Mouse (Mus musculus) CH12.LX (cell line): ENCODE measurements around the gene Cd53. TPM values are rescaled to one million over a fixed set of nuclear protein-coding genes. Genes with fewer than 3 reads are reported as not detected.

ENCODE experiments used
- DNase-seq: peaks from one replicate; pipeline ENCODE4 v3.0.0-alpha.2; 2013; ENCODE audit errors: extremely low read depth
- H3K27ac ChIP-seq: 2 replicates; pipeline ENCODE4 v1.5.1; 2012; ENCODE audit warnings: low read depth, mild to moderate bottlenecking, control low read depth, moderate library complexity; ENCODE audit not compliant: insufficient read depth
- H3K27me3 ChIP-seq: replicated peaks from 2 replicates; pipeline ENCODE3; 2012; ENCODE audit warnings: inconsistent platforms
- H3K36me3 ChIP-seq, 2 experiments: replicated peaks in 1 of 2; 2 replicates each; pipeline versions ENCODE3 to v1.6.1; 2012; ENCODE audit warnings: inconsistent platforms in 1 of 2, low read length in 1 of 2, mild to moderate bottlenecking in 1 of 2, mixed read lengths in 1 of 2, moderate library complexity in 1 of 2; ENCODE audit not compliant: control insufficient read depth in 1 of 2, insufficient read depth in 1 of 2
- H3K4me1 ChIP-seq, 2 experiments: 2 replicates each; pipeline ENCODE4 v1.6.1; 2012; ENCODE audit warnings: inconsistent platforms in 1 of 2, moderate library complexity in 1 of 2; ENCODE audit not compliant: insufficient read depth in 2 of 2, control insufficient read depth in 1 of 2
- H3K4me2 ChIP-seq: 2 replicates; pipeline ENCODE4 v1.6.1; 2012; ENCODE audit warnings: low read depth, mild to moderate bottlenecking, control low read depth; ENCODE audit not compliant: poor library complexity, insufficient read depth, severe bottlenecking
- H3K4me3 ChIP-seq, 3 experiments: fragments of 150-350 bp in 1 of 3; sonication (generic) in 1 of 3; replicated peaks in 1 of 3; 2 replicates each; pipeline versions ENCODE3 to v1.5.1; 2011 to 2012; ENCODE audit warnings: low read depth in 2 of 3, low read length in 2 of 3, mild to moderate bottlenecking in 2 of 3, moderate library complexity in 2 of 3, control low read depth in 1 of 3, improper control_type of control experiment in 1 of 3, inconsistent platforms in 1 of 3, mixed read lengths in 1 of 3; ENCODE audit not compliant: poor library complexity in 1 of 3
- H3K79me2 ChIP-seq: replicated peaks from 2 replicates; pipeline ENCODE4 v1.6.1; 2012; ENCODE audit warnings: mild to moderate bottlenecking, moderate library complexity; ENCODE audit not compliant: control insufficient read depth, poor library complexity, insufficient read depth, severe bottlenecking; ENCODE audit errors: extremely low read depth
- H3K9ac ChIP-seq: 2 replicates; pipeline ENCODE4 v1.6.1; 2012; ENCODE audit warnings: low read depth, mild to moderate bottlenecking, control low read depth, moderate library complexity; ENCODE audit not compliant: insufficient read depth
- H3K9me3 ChIP-seq: replicated peaks from 2 replicates; pipeline ENCODE3; 2012; ENCODE audit warnings: low read length, inconsistent platforms, mixed read lengths
- BHLHE40 ChIP-seq: IDR thresholded peaks from 2 replicates; pipeline ENCODE4 v1.6.1; 2011; ENCODE audit warnings: mild to moderate bottlenecking, low read depth, low read length, improper control_type of control experiment
- CHD2 ChIP-seq: IDR thresholded peaks from 2 replicates; pipeline ENCODE4 v1.6.1; 2011; ENCODE audit warnings: low read length, improper control_type of control experiment
- CTCF ChIP-seq, 2 experiments: IDR thresholded peaks in 1 of 2; conservative IDR thresholded peaks in 1 of 2; 2 replicates each; pipeline ENCODE4 v1.5.1; 2011 to 2012; ENCODE audit warnings: low read depth in 2 of 2, low read length in 2 of 2, improper control_type of control experiment in 1 of 2, inconsistent platforms in 1 of 2, mild to moderate bottlenecking in 1 of 2, moderate library complexity in 1 of 2
- E2F4 ChIP-seq: IDR thresholded peaks from 2 replicates; pipeline ENCODE4 v1.6.1; 2011; ENCODE audit warnings: low read depth, low read length, improper control_type of control experiment; ENCODE audit not compliant: insufficient replicate concordance
- ELF1 ChIP-seq: IDR thresholded peaks from 2 replicates; pipeline ENCODE4 v1.6.1; 2014; ENCODE audit warnings: low read depth, mild to moderate bottlenecking, inconsistent platforms, low read length, improper control_type of control experiment
- EP300 ChIP-seq: IDR thresholded peaks from 2 replicates; pipeline ENCODE4 v1.6.1; 2011; ENCODE audit warnings: low read length, improper control_type of control experiment
- ETS1 ChIP-seq: conservative IDR thresholded peaks from 2 replicates; pipeline ENCODE4 v1.6.1; 2012; ENCODE audit warnings: low read depth, mild to moderate bottlenecking, inconsistent platforms, low read length, improper control_type of control experiment, moderate library complexity
- GABPA ChIP-seq: IDR thresholded peaks from 2 replicates; pipeline ENCODE4 v1.6.1; 2012; ENCODE audit warnings: low read depth, low read length, improper control_type of control experiment, inconsistent platforms; ENCODE audit not compliant: insufficient replicate concordance
- HCFC1 ChIP-seq: IDR thresholded peaks from 2 replicates; pipeline ENCODE4 v1.6.1; 2012; ENCODE audit warnings: low read depth, mild to moderate bottlenecking, inconsistent platforms, low read length, improper control_type of control experiment
- IRF4 ChIP-seq: IDR thresholded peaks from 2 replicates; pipeline ENCODE4 v1.6.1; 2014; ENCODE audit warnings: low read depth, mild to moderate bottlenecking, inconsistent platforms, low read length, improper control_type of control experiment
- JUN ChIP-seq: IDR thresholded peaks from 2 replicates; pipeline ENCODE4 v1.6.1; 2011; ENCODE audit warnings: low read depth, mild to moderate bottlenecking, low read length, improper control_type of control experiment, moderate library complexity; ENCODE audit not compliant: insufficient read depth
- JUND ChIP-seq: conservative IDR thresholded peaks from 2 replicates; pipeline ENCODE4 v1.6.1; 2011; ENCODE audit warnings: low read depth, low read length, improper control_type of control experiment
- KAT2A ChIP-seq: IDR thresholded peaks from 2 replicates; pipeline ENCODE4 v1.6.1; 2012; ENCODE audit warnings: low read length, improper control_type of control experiment, inconsistent platforms; ENCODE audit not compliant: insufficient replicate concordance
- MAFK ChIP-seq: IDR thresholded peaks from 2 replicates; pipeline ENCODE4 v1.6.1; 2011; ENCODE audit warnings: low read length, improper control_type of control experiment; ENCODE audit not compliant: insufficient replicate concordance
- MAX ChIP-seq: IDR thresholded peaks from 2 replicates; pipeline ENCODE4 v1.6.1; 2011; ENCODE audit warnings: low read length, improper control_type of control experiment
- MAZ ChIP-seq: IDR thresholded peaks from 2 replicates; pipeline ENCODE4 v1.6.1; 2012; ENCODE audit warnings: low read depth, mild to moderate bottlenecking, inconsistent platforms, low read length, improper control_type of control experiment, moderate library complexity
- MEF2A ChIP-seq: IDR thresholded peaks from 2 replicates; pipeline ENCODE4 v1.6.1; 2014; ENCODE audit warnings: low read depth, mild to moderate bottlenecking, inconsistent platforms, low read length, improper control_type of control experiment, borderline replicate concordance
- MXI1 ChIP-seq: IDR thresholded peaks from 2 replicates; pipeline ENCODE4 v1.6.1; 2011; ENCODE audit warnings: mild to moderate bottlenecking, low read depth, low read length, improper control_type of control experiment
- MYC ChIP-seq: IDR thresholded peaks from 2 replicates; pipeline ENCODE4 v1.6.1; 2011; ENCODE audit warnings: low read depth, mild to moderate bottlenecking, improper control_type of control experiment, low read length
- NELFE ChIP-seq: IDR thresholded peaks from 2 replicates; pipeline ENCODE4 v1.6.1; 2011; ENCODE audit warnings: low read depth, low read length, improper control_type of control experiment
- PAX5 ChIP-seq: IDR thresholded peaks from 2 replicates; pipeline ENCODE4 v1.6.1; 2012; ENCODE audit warnings: low read length, inconsistent platforms, mixed read lengths
- POLR2A ChIP-seq: IDR thresholded peaks from 2 replicates; pipeline ENCODE4 v1.6.1; 2011; ENCODE audit warnings: low read depth, mild to moderate bottlenecking, improper control_type of control experiment, low read length
- POLR2AphosphoS2 ChIP-seq: IDR thresholded peaks from 2 replicates; pipeline ENCODE4 v1.6.1; 2011; ENCODE audit warnings: low read depth, low read length, improper control_type of control experiment
- RAD21 ChIP-seq: IDR thresholded peaks from 2 replicates; pipeline ENCODE4 v1.6.1; 2011; ENCODE audit warnings: low read depth, mild to moderate bottlenecking, low read length, improper control_type of control experiment, moderate library complexity
- SIN3A ChIP-seq: IDR thresholded peaks from 2 replicates; pipeline ENCODE4 v1.6.1; 2012; ENCODE audit warnings: low read length, improper control_type of control experiment, inconsistent platforms
- SMC3 ChIP-seq: IDR thresholded peaks from 2 replicates; pipeline ENCODE4 v1.6.1; 2011; ENCODE audit warnings: low read depth, low read length, improper control_type of control experiment
- TBP ChIP-seq: conservative IDR thresholded peaks from 2 replicates; pipeline ENCODE4 v1.6.1; 2011; ENCODE audit warnings: low read depth, low read length, improper control_type of control experiment
- TCF12 ChIP-seq: IDR thresholded peaks from 2 replicates; pipeline ENCODE4 v1.6.1; 2014; ENCODE audit warnings: low read depth, mild to moderate bottlenecking, inconsistent platforms, low read length, improper control_type of control experiment
- UBTF ChIP-seq: IDR thresholded peaks from 2 replicates; pipeline ENCODE4 v1.6.1; 2012; ENCODE audit warnings: low read depth, mild to moderate bottlenecking, inconsistent platforms, low read length, improper control_type of control experiment, moderate library complexity
- USF1 ChIP-seq: IDR thresholded peaks from 2 replicates; pipeline ENCODE4 v1.6.1; 2014; ENCODE audit warnings: low read depth, mild to moderate bottlenecking, inconsistent platforms, low read length, improper control_type of control experiment
- USF2 ChIP-seq: conservative IDR thresholded peaks from 2 replicates; pipeline ENCODE4 v1.6.1; 2011; ENCODE audit warnings: low read depth, low read length, improper control_type of control experiment
- ZC3H11A ChIP-seq: IDR thresholded peaks from 2 replicates; pipeline ENCODE4 v1.6.1; 2012; ENCODE audit warnings: low read depth, mild to moderate bottlenecking, inconsistent platforms, low read length, improper control_type of control experiment
- ZKSCAN1 ChIP-seq: IDR thresholded peaks from 2 replicates; pipeline ENCODE4 v1.6.1; 2012; ENCODE audit warnings: low read depth, inconsistent platforms, low read length, improper control_type of control experiment, borderline replicate concordance
- ZNF384 ChIP-seq: IDR thresholded peaks from 2 replicates; pipeline ENCODE4 v1.6.1; 2012; ENCODE audit warnings: low read depth, low read length, improper control_type of control experiment, inconsistent platforms
- dilution Hi-C: fragments of 300-500 bp; cut with MboI; formaldehyde crosslinking; loops from 2 replicates; pipeline ENCODE4 v1.14.3; 2020; ENCODE audit warnings: low sequenced_read_pairs; ENCODE audit not compliant: extremely low pct_unique_long_range_greater_than_20kb, extremely low pct_ligation_motif_present
- in situ Hi-C: fragments of 300-500 bp; cut with MboI; formaldehyde crosslinking; loops from 3 replicates; pipeline ENCODE4 v1.14.3; 2019; ENCODE audit warnings: low sequenced_read_pairs, low pct_ligation_motif_present, low pct_unique_long_range_greater_than_20kb, mixed read lengths
- polyA plus RNA-seq: library from polyadenylated mRNA; unstranded; fragments of >175 nt; gene quantifications from 2 replicates; pipeline ENCODE4 v1.2.1, GENCODE M21; 2012; ENCODE audit warnings: low read depth; ENCODE audit not compliant: insufficient read length
- total RNA-seq, 2 experiments: library from RNA; depleted of rRNA; stranded (reverse); fragments of 300-350 nt in 1 of 2; fragments of >200 nt in 1 of 2; gene quantifications; 2 replicates each; pipeline ENCODE4 v1.2.3; 2012 to 2014

The Cd53 gene
- total and polyA plus RNA-seq, 3 experiments, result 82.1 to 467 (median 196) TPM

- TF ChIP-seq MAZ (no peak; the same call in 1 of the 2 replicates), POLR2A (peak; percentile 69)
These were observed 67.7 kb downstream of the Cd53 start (continued) for GRCm38 (mm10) chr3:106722028-106722945.

- in situ Hi-C loops, result no loop called here
- Histone ChIP-seq H3K4me1 (peaks cover 0 to 8% of the 10 kb centered on the region in 2 experiments; a peak in 1 of 4 replicates), H3K4me3 (peak overlapping the region; percentile 68 to 84 (median 78)), H3K36me3 (no peaks in the 10 kb centered on the region), H3K27ac (peak overlapping the region; percentile 92), H3K9me3 (no peaks in the 10 kb centered on the region), H3K4me2 (no peak overlapping the region), H3K27me3 (no peaks in the 10 kb centered on the region), H3K9ac (peak overlapping the region; percentile 91), H3K79me2 (peaks cover 2% of the 10 kb centered on the region; the same call in 1 of the 2 replicates)
- dilution Hi-C loops, result no loop called here
- peak; percentile 100 for DNase-seq
- no peak for TF ChIP-seq PAX5
- TF ChIP-seq SIN3A, result peak; percentile 46; the same call in 1 of the 2 replicates
- TF ChIP-seq RAD21, result no peak
- peak; percentile 80 for TF ChIP-seq MAX
- no peak for TF ChIP-seq MXI1
- TF ChIP-seq USF2, result no peak
- TF ChIP-seq ETS1, result peak; percentile 72
- no peak for TF ChIP-seq MAZ
- TF ChIP-seq MEF2A, result no peak
- TF ChIP-seq TBP, result peak; percentile 91
- 0 out of 2 replicates have a peak, but pooled peaks have one; percentile 66 for TF ChIP-seq E2F4
- TF ChIP-seq UBTF, result no peak
- TF ChIP-seq IRF4, result peak; percentile 65
- peak; percentile 97 for TF ChIP-seq CHD2
- TF ChIP-seq HCFC1, result peak; percentile 89
- peak; percentile 20 for TF ChIP-seq USF1
- peak; percentile 41; the same call in 1 of the 2 replicates for TF ChIP-seq MAFK
- no peak for TF ChIP-seq ZKSCAN1
- TF ChIP-seq KAT2A, result peak; percentile 90; the same call in 1 of the 2 replicates
- no peak for TF ChIP-seq CTCF (conservative IDR thresholded peaks at IDR 0.05 in 1 of 2, IDR thresholded peaks at IDR 0.05 in 1 of 2; ENCODE audit: low read depth in 2 of 2, low read length in 2 of 2)
- peak; percentile 92 for TF ChIP-seq MYC
- no peak for TF ChIP-seq JUN
- TF ChIP-seq GABPA, result no peak; the same call in 1 of the 2 replicates
- 0 out of 2 replicates have a peak, but pooled peaks have one; percentile 22 for TF ChIP-seq JUND
- no peak for TF ChIP-seq POLR2AphosphoS2
- no peak for TF ChIP-seq EP300
- TF ChIP-seq TCF12, result peak; percentile 49
- TF ChIP-seq ZNF384, result 0 out of 2 replicates have a peak, but pooled peaks have one; percentile 18
- TF ChIP-seq POLR2A, result peak; percentile 82
- TF ChIP-seq BHLHE40, result no peak; the same call in 1 of the 2 replicates
- TF ChIP-seq NELFE, result peak; percentile 61; the same call in 1 of the 2 replicates
- no peak for TF ChIP-seq SMC3
- TF ChIP-seq ELF1, result peak; percentile 89
- TF ChIP-seq ZC3H11A, result no peak
These were observed 68.4 kb downstream of the Cd53 start for GRCm38 (mm10) chr3:106721397-106722027.
